Mouse (Mus musculus): ENCODE results near the gene Cryab. TPM values are rescaled to one million over a fixed set of nuclear protein-coding genes. Genes with fewer than 3 reads are reported as not detected.

The Cryab gene
- polyA plus RNA-seq (2015; fragmentation: Nextera tagmentation; extraction: Ambion mirVana): 10.1 and 17.3 TPM in 2 replicates

- 79% methylated on average over 22 of the region's 22 CpGs for WGBS
- no peak for ATAC-seq
- Histone ChIP-seq H3K27ac (ENCODE audit: low read length) (no peak within 1 kb of the TSS), H3K4me3 (replicated peaks; ENCODE audit: low read length) (no peak within 1 kb of the TSS), H3K4me1 (replicated peaks; ENCODE audit: control insufficient read depth, insufficient read depth, low read length) (peaks cover 10% of the 10 kb centered on the region), H3K36me3 (ENCODE audit: control insufficient read depth, insufficient read depth) (no peaks in the 10 kb centered on the region), H3K27me3 (replicated peaks; ENCODE audit: control insufficient read depth, insufficient read depth, low read length) (0 out of 2 replicates have a peak, but pooled peaks cover 2% of the 10 kb centered on the region), H3K9me3 (ENCODE audit: control insufficient read depth, low read length) (no peaks in the 10 kb centered on the region), H3K4me2 (ENCODE audit: low read length) (no peak within 1 kb of the TSS), H3K9ac (replicated peaks; ENCODE audit: low read depth, low read length) (no peak within 1 kb of the TSS)
Observed at GRCm38 (mm10) chr9:50751323-50751722, at the start of gene Cryab. Cryab (plus strand) TSS chr9:50751325.

GRCm38 (mm10) chr9:50704907-50705306 is 46.2 kb upstream of the Cryab start:
- no peaks in the 10 kb centered on the region; the same call in 1 of the 2 replicates for H3K4me1 ChIP-seq (replicated peaks; ENCODE audit: control insufficient read depth, insufficient read depth, low read length)
- H3K27ac ChIP-seq (ENCODE audit: low read length): no peak overlapping the region
- H3K4me3 ChIP-seq (replicated peaks; ENCODE audit: low read length): no peak overlapping the region
- no peak for ATAC-seq
- H3K36me3 ChIP-seq (ENCODE audit: control insufficient read depth, insufficient read depth): no peaks in the 10 kb centered on the region
- 40% methylated on average over 6 of the region's 6 CpGs for WGBS
- no peak overlapping the region for H3K4me2 ChIP-seq (ENCODE audit: low read length)
- H3K27me3 ChIP-seq (replicated peaks; ENCODE audit: control insufficient read depth, insufficient read depth, low read length): 0 out of 2 replicates have a peak, but pooled peaks cover 4% of the 10 kb centered on the region
- H3K9me3 ChIP-seq (ENCODE audit: control insufficient read depth, low read length): no peaks in the 10 kb centered on the region
- no peak overlapping the region for H3K9ac ChIP-seq (replicated peaks; ENCODE audit: low read depth, low read length)

- no peak overlapping the region for H3K4me2 ChIP-seq (ENCODE audit: low read length)
- H3K4me3 ChIP-seq (replicated peaks; ENCODE audit: low read length): no peak overlapping the region
- H3K27me3 ChIP-seq (replicated peaks; ENCODE audit: control insufficient read depth, insufficient read depth, low read length): no peaks in the 10 kb centered on the region
- no peak overlapping the region for H3K9ac ChIP-seq (replicated peaks; ENCODE audit: low read depth, low read length)
- no peaks in the 10 kb centered on the region for H3K36me3 ChIP-seq (ENCODE audit: control insufficient read depth, insufficient read depth)
- H3K9me3 ChIP-seq (ENCODE audit: control insufficient read depth, low read length): no peaks in the 10 kb centered on the region
- 32% methylated on average over 2 of the region's 2 CpGs for WGBS
- no peak overlapping the region for H3K27ac ChIP-seq (ENCODE audit: low read length)
- ATAC-seq: 0 out of 2 replicates have a peak, but pooled peaks have one; percentile 61
- no peaks in the 10 kb centered on the region for H3K4me1 ChIP-seq (replicated peaks; ENCODE audit: control insufficient read depth, insufficient read depth, low read length)
Observed at GRCm38 (mm10) chr9:50709108-50709507, 42.0 kb upstream of the Cryab start.

GRCm38 (mm10) chr9:50711337-50711736 is 39.8 kb upstream of the Cryab start:
- ATAC-seq: no peak
- WGBS: 82% methylated on average over 4 of the region's 4 CpGs

GRCm38 (mm10) chr9:50714188-50714587 is 36.9 kb upstream of the Cryab start:
- Histone ChIP-seq H3K36me3 (ENCODE audit: control insufficient read depth, insufficient read depth) (no peaks in the 10 kb centered on the region), H3K4me2 (ENCODE audit: low read length) (no peak overlapping the region), H3K27ac (ENCODE audit: low read length) (no peak overlapping the region), H3K4me1 (replicated peaks; ENCODE audit: control insufficient read depth, insufficient read depth, low read length) (no peaks in the 10 kb centered on the region), H3K9me3 (ENCODE audit: control insufficient read depth, low read length) (no peaks in the 10 kb centered on the region), H3K9ac (replicated peaks; ENCODE audit: low read depth, low read length) (no peak overlapping the region), H3K4me3 (replicated peaks; ENCODE audit: low read length) (no peak overlapping the region), H3K27me3 (replicated peaks; ENCODE audit: control insufficient read depth, insufficient read depth, low read length) (no peaks in the 10 kb centered on the region)
- WGBS: 76% methylated on average over 4 of the region's 4 CpGs
- no peak for ATAC-seq

More at GRCm38 (mm10) chr9:50711337-50711736, 39.8 kb upstream of the Cryab start:
- H3K27ac ChIP-seq (ENCODE audit: low read length): no peak overlapping the region
- H3K4me3 ChIP-seq (replicated peaks; ENCODE audit: low read length): no peak overlapping the region
- H3K4me1 ChIP-seq (replicated peaks; ENCODE audit: control insufficient read depth, insufficient read depth, low read length): no peaks in the 10 kb centered on the region
- no peaks in the 10 kb centered on the region for H3K9me3 ChIP-seq (ENCODE audit: control insufficient read depth, low read length)
- no peak overlapping the region for H3K4me2 ChIP-seq (ENCODE audit: low read length)
- no peaks in the 10 kb centered on the region for H3K27me3 ChIP-seq (replicated peaks; ENCODE audit: control insufficient read depth, insufficient read depth, low read length)
- H3K36me3 ChIP-seq (ENCODE audit: control insufficient read depth, insufficient read depth): no peaks in the 10 kb centered on the region
- H3K9ac ChIP-seq (replicated peaks; ENCODE audit: low read depth, low read length): no peak overlapping the region

GRCm38 (mm10) chr9:50718878-50719277 is 32.2 kb upstream of the Cryab start:
- H3K36me3 ChIP-seq (ENCODE audit: control insufficient read depth, insufficient read depth): no peaks in the 10 kb centered on the region
- H3K27me3 ChIP-seq (replicated peaks; ENCODE audit: control insufficient read depth, insufficient read depth, low read length): no peaks in the 10 kb centered on the region
- no peak overlapping the region for H3K9ac ChIP-seq (replicated peaks; ENCODE audit: low read depth, low read length)
- no peak overlapping the region for H3K27ac ChIP-seq (ENCODE audit: low read length)
- WGBS: 83% methylated on average over 4 of the region's 4 CpGs
- no peak for ATAC-seq
- no peaks in the 10 kb centered on the region for H3K9me3 ChIP-seq (ENCODE audit: control insufficient read depth, low read length)
- no peak overlapping the region for H3K4me2 ChIP-seq (ENCODE audit: low read length)
- H3K4me3 ChIP-seq (replicated peaks; ENCODE audit: low read length): no peak overlapping the region
- peaks cover 21% of the 10 kb centered on the region for H3K4me1 ChIP-seq (replicated peaks; ENCODE audit: control insufficient read depth, insufficient read depth, low read length)

- no peak overlapping the region for H3K9ac ChIP-seq (replicated peaks; ENCODE audit: low read depth, low read length)
- H3K27ac ChIP-seq (ENCODE audit: low read length): no peak overlapping the region
- H3K9me3 ChIP-seq (ENCODE audit: control insufficient read depth, low read length): no peaks in the 10 kb centered on the region
- ATAC-seq: no peak
- no peak overlapping the region for H3K4me2 ChIP-seq (ENCODE audit: low read length)
- H3K4me3 ChIP-seq (replicated peaks; ENCODE audit: low read length): no peak overlapping the region
- 51% methylated on average over 12 of the region's 12 CpGs for WGBS
- no peaks in the 10 kb centered on the region for H3K27me3 ChIP-seq (replicated peaks; ENCODE audit: control insufficient read depth, insufficient read depth, low read length)
- H3K4me1 ChIP-seq (replicated peaks; ENCODE audit: control insufficient read depth, insufficient read depth, low read length): peaks cover 37% of the 10 kb centered on the region
- no peaks in the 10 kb centered on the region for H3K36me3 ChIP-seq (ENCODE audit: control insufficient read depth, insufficient read depth)
Observed at GRCm38 (mm10) chr9:50721061-50721460, 30.1 kb upstream of the Cryab start.

- Histone ChIP-seq H3K36me3 (ENCODE audit: control insufficient read depth, insufficient read depth) (no peaks in the 10 kb centered on the region), H3K4me2 (ENCODE audit: low read length) (peak overlapping the region; percentile 31), H3K27ac (ENCODE audit: low read length) (peak overlapping the region; percentile 74), H3K9me3 (ENCODE audit: control insufficient read depth, low read length) (no peaks in the 10 kb centered on the region), H3K4me1 (replicated peaks; ENCODE audit: control insufficient read depth, insufficient read depth, low read length) (peaks cover 50% of the 10 kb centered on the region), H3K9ac (replicated peaks; ENCODE audit: low read depth, low read length) (no peak overlapping the region), H3K4me3 (replicated peaks; ENCODE audit: low read length) (no peak overlapping the region), H3K27me3 (replicated peaks; ENCODE audit: control insufficient read depth, insufficient read depth, low read length) (no peaks in the 10 kb centered on the region)
- peak; percentile 66 for ATAC-seq
- 16% methylated on average over 8 of the region's 8 CpGs for WGBS
Observed at GRCm38 (mm10) chr9:50722451-50722911, 28.6 kb upstream of the Cryab start.

- H3K9me3 ChIP-seq (ENCODE audit: control insufficient read depth, low read length): no peaks in the 10 kb centered on the region
- H3K36me3 ChIP-seq (ENCODE audit: control insufficient read depth, insufficient read depth): no peaks in the 10 kb centered on the region
- peak overlapping the region; percentile 38 for H3K4me2 ChIP-seq (ENCODE audit: low read length)
- no peaks in the 10 kb centered on the region for H3K27me3 ChIP-seq (replicated peaks; ENCODE audit: control insufficient read depth, insufficient read depth, low read length)
- H3K9ac ChIP-seq (replicated peaks; ENCODE audit: low read depth, low read length): peak overlapping the region; percentile 6
- peak overlapping the region; percentile 1; the same call in 1 of the 2 replicates for H3K4me3 ChIP-seq (replicated peaks; ENCODE audit: low read length)
- ATAC-seq: no peak
- peak overlapping the region; percentile 74 for H3K27ac ChIP-seq (ENCODE audit: low read length)
- 12% methylated on average over 7 of the region's 7 CpGs for WGBS
- H3K4me1 ChIP-seq (replicated peaks; ENCODE audit: control insufficient read depth, insufficient read depth, low read length): peaks cover 52% of the 10 kb centered on the region
Observed at GRCm38 (mm10) chr9:50723406-50723805, 27.7 kb upstream of the Cryab start.

GRCm38 (mm10) chr9:50724147-50724546 is 27.0 kb upstream of the Cryab start:
- H3K4me3 ChIP-seq (replicated peaks; ENCODE audit: low read length): no peak overlapping the region
- no peaks in the 10 kb centered on the region for H3K9me3 ChIP-seq (ENCODE audit: control insufficient read depth, low read length)
- no peaks in the 10 kb centered on the region for H3K27me3 ChIP-seq (replicated peaks; ENCODE audit: control insufficient read depth, insufficient read depth, low read length)
- H3K27ac ChIP-seq (ENCODE audit: low read length): peak overlapping the region; percentile 49; the same call in 1 of the 2 replicates
- no peak overlapping the region for H3K9ac ChIP-seq (replicated peaks; ENCODE audit: low read depth, low read length)
- H3K36me3 ChIP-seq (ENCODE audit: control insufficient read depth, insufficient read depth): no peaks in the 10 kb centered on the region
- ATAC-seq: no peak
- H3K4me1 ChIP-seq (replicated peaks; ENCODE audit: control insufficient read depth, insufficient read depth, low read length): peaks cover 55% of the 10 kb centered on the region
- peak overlapping the region; percentile 1; the same call in 1 of the 2 replicates for H3K4me2 ChIP-seq (ENCODE audit: low read length)
- 82% methylated on average over 2 of the region's 2 CpGs for WGBS

Measured in forebrain, embryonic 16.5 days (tissue).